Mouse (Mus musculus) left cerebral cortex, postnatal 14 days (tissue): Measurements from ENCODE around the gene Cpt1a. TPM values are rescaled to one million over a fixed set of nuclear protein-coding genes. Genes with fewer than 3 reads are reported as not detected.

Experiments
- DNase-seq, 2 experiments: peaks; one replicate each; pipeline ENCODE4 v3.0.0; 2021 to 2022; ENCODE audit warnings: low spot score in 2 of 2, mixed read lengths in 1 of 2
- intact Hi-C: fragments of 180-260 bp; cut with DNase I; formaldehyde crosslinking; loops from one replicate; pipeline ENCODE4 v1.15.1; 2025
- long read RNA-seq, 2 experiments: library from polyadenylated mRNA; stranded (forward); transcript quantifications; one replicate each; pipeline ENCODE4 v2.0.0; 2021
- total RNA-seq, 2 experiments: library from RNA; stranded (reverse); gene quantifications; 2 replicates each; pipeline ENCODE4 v1.2.3; 2021

The Cpt1a gene
- total RNA-seq, result 10 to 100 TPM; 29.8 to 32.2 TPM
- long read RNA-seq, experiment 1, full-length matches to known transcripts, result 11 of 18 reads
- long read RNA-seq, experiment 1, partial matches to known transcripts, result 5 of 18 reads
- long read RNA-seq, experiment 1, other reads (novel, unspliced or antisense), result 2 of 18 reads
- long read RNA-seq, experiment 2, full-length matches to known transcripts, result 14 of 20 reads
- long read RNA-seq, experiment 2, partial matches to known transcripts, result 4 of 20 reads
- long read RNA-seq, experiment 2, other reads (novel, unspliced or antisense), result 2 of 20 reads

GRCm38 (mm10) chr19:3322261-3322969 is at the start of gene Cpt1a:
Gene Cpt1a (plus strand): TSS chr19:3322334.
- DNase-seq, result no peak
- intact Hi-C loops, result no loop called here

DNA sequence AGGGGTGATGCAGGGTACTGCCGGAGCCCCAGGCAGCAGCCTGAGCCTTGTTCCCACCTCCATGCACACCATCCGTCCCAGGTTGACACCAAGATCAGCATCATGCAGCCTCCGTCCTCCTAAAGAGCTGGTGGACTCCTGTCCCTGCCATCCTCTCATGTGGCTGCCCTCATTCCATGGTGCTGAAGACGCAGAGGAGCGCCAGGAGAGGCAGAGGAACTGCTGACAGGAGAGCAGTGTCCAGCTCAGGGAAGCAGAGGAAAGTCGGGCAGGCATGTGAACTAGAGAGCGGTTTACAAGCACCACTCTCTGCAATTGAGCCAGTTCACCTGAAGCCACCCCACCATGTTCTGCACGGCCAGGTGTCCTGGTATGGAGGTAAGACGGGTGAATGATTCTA is 48.8 kb upstream of the Cpt1a start:
- intact Hi-C loops, result no loop called here
- DNase-seq, result no peak

- intact Hi-C loops, result no loop called here
- DNase-seq, result no peak
Observed at GRCm38 (mm10) chr19:3275744-3276365, 46.3 kb upstream of the Cpt1a start.

DNA sequence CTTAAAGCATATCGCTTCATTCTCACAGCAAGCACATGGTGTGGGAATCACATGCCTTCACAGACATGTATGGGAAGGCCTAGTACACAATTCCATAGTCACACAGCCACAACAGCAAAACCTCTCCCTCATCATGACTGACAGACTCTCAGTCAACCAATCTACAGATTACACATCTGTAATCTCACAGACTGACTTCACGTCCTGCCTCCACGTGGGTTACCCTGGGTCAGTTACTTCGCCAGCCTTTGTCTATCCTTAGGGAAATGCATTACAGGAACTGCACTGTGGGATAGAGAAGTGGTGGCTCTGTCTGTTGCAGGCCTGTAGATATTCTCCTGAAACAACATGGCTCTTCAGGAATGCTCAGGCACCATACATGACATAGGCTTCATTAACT is 40.2 kb upstream of the Cpt1a start:
- intact Hi-C loops, result loop anchor here (5.0 kb wide), 1 partner anchor 170 kb away; no protein-coding TSS in a partner anchor
- no peak for DNase-seq

DNA sequence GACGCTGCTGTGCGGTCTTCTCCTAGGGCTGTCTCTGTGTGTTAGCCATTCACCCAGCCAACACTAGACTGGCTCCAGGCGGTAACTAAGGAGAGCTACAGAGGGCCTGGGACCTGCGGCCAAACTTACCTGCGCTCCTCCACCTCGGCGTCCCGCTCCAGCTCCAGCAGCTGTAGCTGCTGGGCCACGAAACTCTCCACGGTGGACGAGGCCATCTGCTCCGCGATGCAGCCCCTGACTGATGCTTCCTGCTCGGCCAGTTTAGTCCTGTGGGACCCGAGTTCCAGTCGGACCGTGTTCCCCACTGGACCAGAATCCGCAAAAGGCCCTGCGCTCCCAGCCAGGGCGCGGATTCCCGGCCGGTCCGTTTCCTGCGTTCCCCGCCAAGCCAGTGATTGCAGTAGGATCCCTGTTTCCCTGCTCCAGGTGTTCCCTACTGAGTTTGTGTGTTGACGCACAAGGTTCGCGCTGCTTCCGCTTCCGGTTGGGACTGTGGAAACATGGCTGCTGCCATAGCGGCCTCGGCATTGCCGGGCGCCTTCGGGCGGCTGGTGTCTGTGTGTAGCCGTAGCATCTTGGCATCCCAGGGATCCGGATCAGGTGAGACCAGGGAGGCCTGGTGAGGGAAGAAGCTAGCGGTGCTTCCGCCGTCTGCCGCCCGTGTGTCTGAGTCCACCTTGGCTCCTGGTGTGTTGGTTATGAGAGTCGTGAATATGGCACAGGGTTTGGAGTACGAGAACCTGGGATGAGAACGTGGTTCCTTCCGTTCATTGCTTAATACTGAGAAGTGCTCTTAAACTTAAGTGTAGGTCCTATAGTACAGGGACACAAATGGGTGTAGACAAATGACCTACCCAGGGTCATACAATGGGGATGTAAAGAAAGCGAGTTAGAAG is 39.3 kb upstream of the Cpt1a start, which contains the start of the genes Mrpl21 and Ighmbp2:
TSS of gene Mrpl21 (plus strand) at position 330 of the 896 bp plus-strand sequence.
TSS of gene Ighmbp2 (minus strand) at position 446 of the 896 bp plus-strand sequence.
- intact Hi-C loops, result loop anchor here (5.0 kb wide), 1 partner anchor 169 kb away; no protein-coding TSS in a partner anchor
- DNase-seq, result peak; percentile 93 to 94

GRCm38 (mm10) chr19:3289006-3289405 is 33.1 kb upstream of the Cpt1a start:
- DNase-seq, result no peak
- intact Hi-C loops, result no loop called here

- intact Hi-C loops, result loop anchor here (5.0 kb wide), 1 partner anchor 70 kb away; no protein-coding TSS in a partner anchor
- peak; percentile 63 to 64 for DNase-seq
Observed at GRCm38 (mm10) chr19:3292028-3292427, 30.1 kb upstream of the Cpt1a start.

GRCm38 (mm10) chr19:3292993-3293392 is 29.1 kb upstream of the Cpt1a start:
- no peak for DNase-seq
- intact Hi-C loops, result loop anchor here (5.0 kb wide), 1 partner anchor 69 kb away; no protein-coding TSS in a partner anchor

GRCm38 (mm10) chr19:3295245-3295644 is 26.9 kb upstream of the Cpt1a start:
- intact Hi-C loops, result no loop called here
- DNase-seq, result no peak

GRCm38 (mm10) chr19:3297034-3297433 is 25.1 kb upstream of the Cpt1a start:
- intact Hi-C loops, result no loop called here
- no peak for DNase-seq

DNA sequence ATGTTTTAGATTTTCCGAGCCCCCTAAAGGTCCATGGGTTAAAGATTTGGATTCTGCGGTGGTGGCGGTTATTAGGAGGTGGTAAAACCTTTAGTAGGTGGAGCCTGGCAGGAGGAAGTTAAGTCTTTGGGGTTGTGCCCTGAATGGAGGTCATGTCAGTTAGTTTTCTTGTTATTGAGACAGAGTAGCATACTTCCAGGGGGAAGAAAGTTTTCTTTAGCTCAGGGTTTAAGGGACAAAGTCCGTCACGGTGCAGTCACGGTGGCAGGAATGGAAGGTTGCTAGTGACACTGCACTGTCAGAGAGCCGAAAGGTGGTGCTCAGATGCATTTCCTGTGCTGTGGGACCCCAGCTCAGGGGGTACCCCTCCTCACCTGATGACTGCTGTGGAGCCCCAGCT is 24.4 kb upstream of the Cpt1a start:
- no peak for DNase-seq
- intact Hi-C loops, result no loop called here

DNA sequence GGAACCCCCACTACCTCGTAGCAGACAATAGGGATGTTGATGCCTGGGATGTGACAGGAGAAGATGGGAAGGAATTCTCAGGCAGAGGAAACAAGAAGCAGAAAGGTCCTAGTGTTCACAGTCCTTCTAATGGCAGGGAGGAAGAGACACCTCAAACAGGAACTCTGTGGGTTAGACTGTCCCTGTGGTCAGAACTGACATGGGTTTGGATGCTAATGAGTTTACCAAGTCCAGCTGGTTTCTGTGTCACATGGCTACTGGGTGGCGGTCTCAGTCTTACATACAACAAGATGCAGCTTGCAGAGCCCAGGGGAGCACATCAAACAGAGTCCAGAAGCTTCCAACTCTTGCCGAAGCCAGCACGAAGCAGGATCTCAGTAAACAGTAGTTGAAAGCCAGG is 18.1 kb upstream of the Cpt1a start:
- DNase-seq, result no peak

GRCm38 (mm10) chr19:3307175-3307949 is 14.8 kb upstream of the Cpt1a start:
- intact Hi-C loops, result no loop called here

More for the DNA sequence above, 18.1 kb upstream of the Cpt1a start:
- intact Hi-C loops, result no loop called here

DNA sequence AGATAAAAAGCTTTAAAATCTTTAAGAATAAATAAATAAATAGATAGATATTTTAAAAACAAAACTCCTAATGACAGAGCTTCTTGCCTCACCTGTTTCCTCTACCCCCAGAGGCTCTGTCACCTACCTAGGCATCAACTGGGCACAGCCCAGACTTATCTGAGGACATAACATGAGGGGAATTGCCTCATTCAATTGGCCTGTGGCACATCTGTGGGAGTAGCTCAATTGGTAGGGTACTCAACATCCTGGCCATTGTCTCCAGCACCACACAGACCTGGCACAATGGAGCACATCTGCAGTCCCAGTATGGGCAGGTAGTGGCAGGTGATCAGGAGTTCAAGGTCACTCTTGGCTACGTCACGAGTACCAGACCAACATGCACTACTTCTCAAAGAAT is 2.8 kb upstream of the Cpt1a start:
- DNase-seq, result no peak
- intact Hi-C loops, result no loop called here

More at GRCm38 (mm10) chr19:3307175-3307949, 14.8 kb upstream of the Cpt1a start:
- DNase-seq, result no peak

GRCm38 (mm10) chr19:3320086-3320485 is 2.0 kb upstream of the Cpt1a start:
- intact Hi-C loops, result no loop called here
- DNase-seq, result no peak

DNA sequence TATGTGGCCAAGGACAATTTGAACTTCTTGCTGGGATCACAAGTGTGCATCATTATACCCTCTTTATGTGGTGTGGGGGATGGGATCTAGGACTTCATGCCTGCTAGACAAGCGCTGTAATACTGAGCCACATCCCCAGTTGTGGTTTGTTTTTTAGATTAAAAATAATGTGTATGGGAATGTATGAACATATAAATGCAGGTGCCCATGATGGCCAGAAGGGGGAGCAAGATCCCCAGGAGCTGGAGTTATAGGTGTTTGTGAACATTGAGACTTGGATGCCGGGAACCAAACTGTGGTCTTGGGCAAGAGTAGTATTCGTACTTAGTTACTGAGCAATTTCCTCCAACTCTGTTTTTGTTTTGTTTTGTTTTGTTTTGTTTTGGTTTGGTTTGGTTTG is 1.3 kb upstream of the Cpt1a start:
- no peak for DNase-seq
- intact Hi-C loops, result no loop called here

- intact Hi-C loops, result no loop called here
- peak in 1 of 2 experiments; percentile 31 for DNase-seq
Observed at GRCm38 (mm10) chr19:3321617-3322016, 517 bp upstream of the Cpt1a start.

DNA sequence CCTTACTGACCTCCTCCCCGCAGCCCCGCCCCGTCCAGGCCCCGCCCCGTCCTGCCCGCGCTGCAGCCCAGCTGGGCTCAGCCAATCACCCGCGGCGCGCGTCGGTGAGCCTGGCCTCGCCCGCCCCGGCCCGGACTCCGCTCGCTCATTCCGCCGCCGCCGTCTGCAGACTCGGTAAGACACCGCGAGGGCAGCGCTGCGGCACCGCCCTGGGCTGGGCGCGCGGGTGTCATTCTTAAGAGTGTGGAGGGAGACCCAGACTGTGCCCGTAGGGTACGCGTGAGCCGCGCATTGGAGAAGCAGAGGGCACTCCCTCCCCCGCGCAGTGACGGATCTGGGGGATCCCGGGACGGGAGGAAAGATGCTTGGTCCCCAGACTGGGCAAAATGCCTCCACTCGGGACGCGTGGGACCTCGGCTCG is 1.1 kb downstream of the Cpt1a start:
- intact Hi-C loops, result no loop called here
- DNase-seq, result peak in 1 of 2 experiments; percentile 66
